Mouse (Mus musculus) R1 (cell line): ENCODE data around the gene Wscd1.

Source experiments
- DNase-seq: peaks from one replicate; pipeline ENCODE4 v3.0.0-alpha.2; 2018; ENCODE audit warnings: low read depth, low spot score

The Wscd1 gene

DNA sequence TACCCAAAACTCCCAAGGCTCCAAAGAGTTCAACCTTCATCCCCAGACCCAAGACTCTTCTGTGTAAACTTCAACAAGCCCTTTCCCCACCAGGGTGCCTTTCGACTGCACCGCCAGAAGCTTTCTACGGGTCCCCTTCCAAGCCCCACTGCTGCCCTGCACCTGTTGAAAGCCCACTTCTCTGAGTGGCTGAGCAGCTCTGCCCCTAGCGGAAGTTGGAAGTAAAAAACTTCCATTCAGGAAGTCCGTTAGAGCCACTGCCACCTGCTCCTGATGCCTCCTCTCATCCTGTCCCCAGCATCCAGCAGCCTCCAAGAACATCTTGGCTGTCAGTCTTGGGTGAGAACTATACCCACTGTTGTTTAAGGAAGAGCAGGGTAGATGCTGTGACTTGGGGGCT lies at the start of gene Wscd1:
Gene Wscd1, plus strand, starts transcription at position 250 of the 400 bp plus-strand sequence.
- DNase-seq: peak; percentile 68

DNA sequence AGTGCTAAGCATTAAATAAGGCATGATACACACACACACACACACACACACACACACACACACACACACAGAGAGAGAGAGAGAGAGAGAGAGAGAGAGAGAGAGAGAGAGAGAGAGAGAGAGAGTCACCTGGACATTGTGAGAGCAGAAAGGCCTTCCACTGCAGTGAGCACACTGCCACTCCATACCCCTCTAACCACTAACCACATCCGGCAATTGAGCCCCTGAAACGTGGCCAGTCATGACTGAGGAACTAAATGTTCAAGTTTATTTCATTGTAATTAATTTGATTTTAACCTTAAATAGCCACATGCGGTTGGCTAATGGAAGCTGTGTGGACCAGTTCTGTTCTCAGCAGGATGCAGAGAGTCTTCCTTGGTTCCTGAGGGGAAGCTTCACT lies 21.7 kb upstream of the Wscd1 start:
- no peak for DNase-seq

DNA sequence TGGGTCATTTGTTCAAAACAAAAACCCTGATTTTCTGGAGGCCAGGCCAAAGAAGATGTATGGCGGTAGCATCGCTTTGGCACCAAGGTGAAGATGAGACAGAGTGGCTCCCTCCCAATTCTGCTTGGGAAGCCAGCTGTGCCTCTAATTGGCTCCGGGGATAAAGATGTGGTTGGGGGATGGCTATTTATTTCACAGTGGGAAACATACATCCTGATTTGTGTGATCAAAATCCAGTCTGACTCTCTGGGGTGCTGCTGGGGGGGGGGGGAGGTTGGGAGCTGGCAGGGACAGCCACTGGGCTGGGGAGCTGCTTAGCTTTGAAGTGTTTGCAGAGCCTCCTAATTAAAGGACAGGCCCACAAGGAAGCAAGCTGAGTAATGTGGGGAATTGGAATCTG lies 20.4 kb upstream of the Wscd1 start:
- no peak for DNase-seq

DNA sequence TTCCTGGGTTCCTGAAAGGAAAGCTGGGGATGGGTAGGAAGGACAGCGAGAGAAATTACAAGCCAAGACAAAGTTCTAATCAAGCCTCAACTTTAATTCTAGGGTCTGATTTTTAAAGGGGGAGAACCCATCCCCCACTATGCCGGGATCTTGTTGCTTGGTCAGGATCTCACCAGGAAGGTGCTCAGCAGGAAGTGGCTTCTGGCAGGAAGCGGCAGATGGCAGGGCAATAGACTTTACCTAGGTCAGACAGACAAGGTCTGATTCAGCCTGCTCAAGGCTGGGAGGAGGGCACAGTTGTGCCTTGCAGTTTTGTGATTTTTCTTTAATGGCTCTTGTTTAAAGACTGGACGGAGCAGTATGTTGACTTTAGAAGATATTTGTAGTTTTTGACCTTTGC lies 15.9 kb upstream of the Wscd1 start:
- no peak for DNase-seq

DNA sequence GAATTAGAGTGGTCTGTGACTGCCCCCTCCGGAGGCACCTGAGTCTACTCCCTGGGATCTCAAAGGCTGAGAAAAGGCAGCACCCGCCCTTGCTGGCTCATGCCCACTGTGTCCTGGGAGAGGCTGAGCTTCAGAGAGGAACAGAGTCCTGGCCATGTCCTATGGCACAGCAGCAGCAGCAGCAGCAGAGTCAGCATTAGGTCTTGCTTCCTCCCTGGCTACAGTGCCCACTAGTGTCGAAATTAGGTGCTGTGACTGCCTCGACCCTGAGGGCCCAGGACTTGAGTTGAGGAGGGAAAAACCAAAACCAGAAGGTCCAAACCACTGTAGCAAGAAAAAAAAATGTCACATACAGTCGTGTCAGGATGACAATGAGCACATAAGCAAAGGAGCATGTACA lies 12.6 kb upstream of the Wscd1 start:
- peak; percentile 41 for DNase-seq

DNA sequence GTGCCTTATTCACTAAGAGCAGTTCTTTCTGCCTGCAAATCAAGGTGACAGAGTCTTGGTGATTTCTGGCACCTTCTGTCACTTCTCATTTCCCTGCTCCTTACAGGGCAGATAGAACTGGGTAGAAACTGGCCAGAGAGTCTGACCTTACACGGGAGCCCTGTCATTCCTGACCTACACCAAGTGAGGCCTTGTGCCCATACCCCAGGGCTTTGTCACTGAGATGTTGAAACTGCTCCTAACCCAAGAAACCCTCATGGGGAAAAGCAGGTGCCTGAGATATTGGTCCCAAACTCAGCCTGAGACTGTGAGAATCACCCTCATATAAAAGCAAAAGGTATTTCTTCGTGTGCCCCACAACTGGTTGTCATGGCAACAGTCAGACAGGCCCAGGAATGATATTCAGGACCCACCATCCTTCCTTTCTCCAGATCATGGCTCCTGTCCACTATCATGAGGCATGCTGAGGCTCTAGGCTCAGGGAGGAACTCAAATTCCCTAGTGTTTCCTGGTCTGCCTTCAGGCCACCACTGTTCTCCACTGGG lies 11.1 kb upstream of the Wscd1 start:
- DNase-seq: no peak

DNA sequence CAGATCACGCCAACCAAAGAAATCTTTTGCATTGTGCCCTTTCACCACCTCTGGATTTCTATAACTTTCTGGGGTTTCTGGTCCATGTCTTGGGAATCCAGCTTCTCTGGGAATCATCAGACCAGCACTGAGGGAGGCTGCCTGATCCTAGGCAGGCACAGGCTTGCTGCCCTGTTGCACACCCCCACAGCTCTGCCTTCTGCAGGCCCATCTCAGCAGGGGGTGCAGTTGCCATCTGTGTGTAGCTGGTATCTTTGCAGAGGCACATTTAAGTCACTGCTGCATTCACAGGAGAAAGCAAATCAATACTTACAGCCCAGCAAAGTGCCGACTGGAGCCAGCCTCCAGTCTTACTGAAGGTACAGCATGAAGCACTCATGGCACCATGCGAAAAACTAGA lies 3.8 kb upstream of the Wscd1 start:
- DNase-seq: no peak

DNA sequence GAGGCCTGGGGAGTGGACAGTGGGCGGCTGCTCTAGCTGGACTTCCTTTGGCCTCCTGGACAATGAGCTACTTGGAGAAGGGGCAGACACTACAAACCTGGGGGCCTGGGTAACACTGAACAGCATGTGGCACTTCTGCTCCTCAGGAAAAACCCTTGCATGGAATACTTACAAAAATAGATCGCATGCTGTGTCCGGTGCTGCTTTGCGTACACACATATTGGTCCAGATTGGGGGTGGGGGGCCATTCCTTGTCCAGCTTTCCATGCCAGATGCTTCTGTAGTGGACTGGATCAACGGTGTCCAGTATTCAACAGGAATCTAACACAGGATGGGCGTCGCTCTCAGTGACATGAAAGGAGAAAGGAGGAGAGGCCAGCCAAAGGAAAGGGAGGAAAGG lies 2.0 kb upstream of the Wscd1 start:
- DNase-seq: no peak

DNA sequence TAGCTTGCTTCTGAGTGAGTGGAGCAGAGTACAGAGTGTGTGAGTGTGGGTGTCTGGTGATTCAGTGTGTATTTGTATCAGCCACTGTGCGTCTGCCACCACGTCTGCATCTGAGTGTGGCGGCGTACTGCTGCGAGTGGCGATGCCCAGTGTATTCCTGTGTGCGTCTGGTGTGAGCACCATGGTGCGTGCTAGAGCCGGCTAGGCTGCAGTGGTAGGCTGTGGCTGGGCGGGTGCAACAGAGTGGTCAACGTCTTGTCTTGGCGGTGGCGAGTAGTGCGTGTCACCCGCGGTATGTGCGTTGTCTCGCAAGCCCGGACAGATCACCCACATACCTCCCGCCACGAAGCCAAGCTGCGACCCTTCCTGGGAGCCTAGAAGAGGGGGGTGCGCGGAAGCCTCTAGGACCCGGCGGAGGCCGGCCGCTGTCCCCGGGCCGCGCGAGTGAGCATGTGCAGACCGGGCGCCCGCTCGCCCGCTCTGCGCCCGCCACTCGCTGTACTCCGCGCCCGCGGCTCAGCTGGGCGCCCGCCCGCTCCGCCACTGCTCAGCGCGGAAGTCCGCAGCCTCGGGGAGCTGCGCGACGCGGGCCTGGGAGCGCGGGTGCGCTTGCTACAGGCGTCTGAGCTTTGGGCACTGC lies 934 bp downstream of the Wscd1 start:
- DNase-seq: peak; percentile 49

DNA sequence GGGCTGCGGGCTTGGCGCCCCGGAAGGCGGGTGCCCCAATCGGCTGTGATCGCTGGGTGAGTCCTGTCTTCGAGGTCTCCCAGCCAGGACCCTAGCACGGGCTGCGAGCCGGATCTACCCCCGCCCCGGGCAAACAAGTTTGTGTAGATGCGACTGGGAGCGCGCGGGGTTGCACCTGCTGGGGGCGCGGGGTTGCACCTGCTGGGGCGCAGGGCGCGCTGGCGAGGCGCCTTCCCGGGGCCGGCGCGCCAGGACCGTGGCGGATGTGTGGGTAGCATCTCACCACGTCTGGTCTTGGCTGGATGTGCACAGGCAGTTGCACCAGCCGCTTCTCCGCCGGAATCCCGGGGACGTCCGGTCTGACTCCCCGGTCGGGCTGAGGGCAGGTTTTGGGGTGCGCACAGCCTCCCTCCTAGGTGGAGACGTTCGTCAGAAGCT lies 1.5 kb downstream of the Wscd1 start:
- peak; percentile 46 for DNase-seq

DNA sequence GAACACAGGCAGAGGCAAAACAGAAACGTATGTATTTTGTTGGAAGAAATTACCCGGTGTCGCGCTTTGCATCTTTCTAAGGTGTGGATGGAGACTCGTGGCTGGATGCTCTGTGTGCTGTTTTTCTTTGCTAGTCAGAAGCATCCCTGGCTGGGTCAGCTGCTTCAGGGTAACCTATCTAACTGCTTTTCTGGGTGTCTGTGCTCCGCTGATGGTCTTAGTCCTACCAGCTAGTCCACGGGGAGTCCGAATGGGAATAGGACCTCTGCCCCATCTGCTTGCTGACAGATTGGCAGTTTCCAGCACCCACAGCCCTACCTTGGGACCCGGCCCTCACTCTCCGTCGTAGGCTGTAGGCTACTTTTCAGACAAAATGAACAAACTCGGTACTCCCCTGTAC lies 2.0 kb downstream of the Wscd1 start:
- DNase-seq: peak; percentile 25

DNA sequence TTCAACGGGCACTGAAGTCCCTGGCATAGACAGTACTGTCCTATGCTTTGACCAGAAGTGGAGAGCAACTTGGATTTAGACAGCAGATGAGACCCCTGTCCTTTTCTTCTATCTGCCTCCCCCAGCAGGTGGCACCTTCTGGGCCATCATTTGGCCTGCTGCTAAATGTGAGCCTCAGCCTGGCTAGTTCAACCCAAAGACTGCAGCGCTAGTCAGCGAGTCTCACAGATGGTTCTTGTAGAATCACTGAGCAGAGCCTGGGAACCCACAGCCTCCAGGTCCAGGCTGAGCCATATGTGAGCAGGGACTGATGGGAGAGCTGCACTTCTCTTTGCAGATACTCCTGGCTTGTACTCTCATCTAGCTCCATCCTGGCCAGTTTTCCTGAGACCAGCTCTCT lies 2.9 kb downstream of the Wscd1 start:
- no peak for DNase-seq

DNA sequence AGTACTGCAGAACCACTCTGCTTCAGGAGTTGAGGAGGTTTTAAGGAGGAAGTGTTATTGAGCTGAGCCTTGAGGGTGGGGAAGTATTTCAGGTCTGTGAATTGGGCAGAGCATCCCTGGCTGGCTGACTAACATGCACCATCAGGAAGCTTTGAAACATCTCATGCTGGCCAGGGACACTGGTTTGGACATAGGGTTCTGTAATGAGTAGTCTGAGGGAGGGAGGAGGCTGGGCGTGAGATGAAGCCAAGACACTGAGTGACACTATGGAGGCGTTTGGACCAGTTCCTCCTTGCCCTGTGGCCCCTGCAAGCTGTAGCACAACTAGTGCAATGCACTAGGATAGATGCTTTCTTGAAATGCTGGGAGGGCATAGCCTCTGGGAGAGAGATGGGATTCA lies 5.4 kb downstream of the Wscd1 start:
- DNase-seq: no peak

DNA sequence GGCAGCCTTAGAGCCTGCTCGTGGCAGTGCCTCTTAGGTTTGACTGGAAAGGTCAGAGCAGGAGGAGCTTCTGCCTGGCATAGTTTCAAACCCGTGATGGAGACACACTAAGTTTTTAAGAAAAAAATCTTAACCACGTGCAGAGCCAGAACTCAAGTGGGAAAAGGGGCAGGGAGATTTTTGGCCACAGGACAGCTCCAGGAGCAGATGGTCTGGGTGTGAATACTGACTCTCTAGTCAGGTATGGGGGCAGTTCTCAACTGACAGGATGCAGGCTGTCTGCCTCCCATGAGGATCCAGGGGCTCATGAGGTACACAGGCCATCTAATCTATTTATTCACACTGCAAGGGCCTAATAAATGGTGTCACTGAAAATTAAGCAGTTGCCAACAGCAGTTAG lies 6.6 kb downstream of the Wscd1 start:
- no peak for DNase-seq

DNA sequence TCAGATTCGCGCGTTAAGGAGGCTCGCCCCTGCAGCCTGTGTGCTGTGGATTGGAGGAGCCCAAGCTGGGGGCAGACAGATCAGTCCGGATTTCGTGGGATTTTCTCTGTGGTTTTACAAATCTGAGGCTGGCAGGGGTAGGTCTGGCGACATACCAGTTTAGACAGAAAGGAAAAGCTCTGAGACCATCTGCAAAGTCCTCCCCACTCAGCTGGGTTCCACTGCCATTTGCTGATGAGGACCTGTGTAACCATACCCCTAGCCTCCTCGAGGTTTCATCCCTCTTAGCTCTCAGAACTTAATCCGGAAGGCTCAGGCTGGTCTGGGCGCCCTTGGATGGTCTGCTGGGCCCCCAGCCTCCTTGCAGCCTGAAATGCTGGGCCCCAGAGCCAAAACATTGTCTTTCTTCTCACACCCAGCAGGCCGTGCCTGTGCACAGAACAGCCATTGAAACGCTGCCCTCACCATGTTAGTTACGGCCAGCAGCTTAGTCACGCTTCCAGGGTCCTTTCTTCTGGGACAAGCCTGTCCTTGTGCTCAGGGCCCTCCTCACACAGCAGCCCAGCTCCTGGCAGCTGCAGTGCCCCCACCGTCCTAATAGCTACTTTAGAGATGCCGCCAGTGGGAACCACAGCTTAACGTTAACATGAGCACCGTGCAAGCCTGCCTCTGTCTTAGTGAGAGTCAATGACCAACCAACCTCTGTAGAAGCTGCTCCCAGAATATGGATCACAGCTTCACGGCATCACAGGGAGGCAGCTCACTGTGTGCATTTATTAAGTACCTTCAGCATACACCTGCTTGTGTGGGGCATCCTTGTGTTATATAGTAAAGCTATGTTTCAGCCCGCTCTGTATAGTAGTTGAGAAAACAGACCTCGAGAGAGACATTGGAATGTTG lies 8.7 kb downstream of the Wscd1 start:
- DNase-seq: no peak

DNA sequence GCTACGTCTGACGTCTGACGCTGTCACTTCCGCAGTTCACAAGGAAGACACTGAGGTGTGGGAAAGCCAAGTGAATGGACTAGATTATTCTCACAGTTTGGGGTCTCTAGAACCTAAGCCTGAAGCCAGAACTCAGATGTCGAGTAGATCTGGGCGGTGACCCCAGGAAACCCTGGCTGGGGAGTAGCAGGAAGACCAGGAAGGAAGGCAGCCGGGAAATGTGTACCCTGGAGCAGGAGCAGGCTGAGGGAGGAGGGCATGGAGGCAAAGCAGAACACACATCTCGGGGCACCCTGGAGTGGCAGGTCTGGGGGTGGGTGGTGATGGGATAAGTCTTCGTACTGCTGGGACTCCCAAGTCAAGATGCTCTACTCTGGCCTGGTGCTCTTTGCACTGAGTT lies 11.3 kb downstream of the Wscd1 start:
- no peak for DNase-seq

DNA sequence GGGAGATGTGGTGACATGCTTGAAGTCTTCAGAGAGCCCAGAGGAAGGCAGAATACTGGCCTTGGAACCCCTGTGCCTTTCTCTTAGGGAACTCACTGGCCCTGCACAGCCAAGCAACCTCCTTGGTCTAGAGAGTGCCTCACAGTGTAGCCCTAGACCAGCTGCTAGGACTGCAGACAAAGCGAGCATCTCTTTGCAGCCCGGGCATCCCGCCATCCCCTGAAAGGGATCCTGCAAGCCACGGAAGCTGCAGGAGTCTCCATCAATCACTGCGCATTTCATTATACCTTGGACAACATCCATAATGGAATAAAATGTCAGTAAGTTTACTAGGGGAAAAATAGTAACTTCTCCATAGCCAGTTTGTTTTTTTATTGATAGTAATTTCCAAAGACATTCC lies 13.4 kb downstream of the Wscd1 start:
- no peak for DNase-seq

DNA sequence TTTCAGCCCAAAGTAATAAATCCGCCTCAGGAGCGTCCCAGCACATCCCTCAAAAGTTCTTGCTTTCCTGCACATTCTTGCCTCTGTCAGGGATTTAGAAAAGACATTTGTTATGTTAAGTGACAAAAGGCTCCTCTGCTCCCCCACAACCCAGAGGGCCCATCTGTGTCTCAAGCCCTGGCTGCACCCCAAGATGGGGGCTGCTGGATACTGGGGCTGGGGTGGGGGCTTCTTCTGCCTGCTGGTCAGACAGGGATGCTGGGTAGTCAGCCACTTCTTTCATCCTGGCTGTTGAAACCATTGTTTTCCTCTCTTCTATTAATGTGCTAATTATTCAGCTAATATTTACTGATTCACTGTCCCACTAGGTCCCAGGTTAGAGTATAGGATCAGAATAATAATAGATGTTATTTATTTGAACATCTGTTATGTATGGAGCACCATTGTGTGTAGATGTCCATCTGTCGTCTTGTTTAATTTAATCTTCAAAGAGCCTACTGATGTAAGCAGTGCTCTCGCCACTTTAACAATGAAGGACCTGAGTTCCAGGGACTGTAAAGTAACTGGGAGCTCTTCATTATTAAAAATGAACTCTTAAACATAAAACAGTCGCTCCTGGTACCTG lies 14.0 kb downstream of the Wscd1 start:
- peak; percentile 31 for DNase-seq

DNA sequence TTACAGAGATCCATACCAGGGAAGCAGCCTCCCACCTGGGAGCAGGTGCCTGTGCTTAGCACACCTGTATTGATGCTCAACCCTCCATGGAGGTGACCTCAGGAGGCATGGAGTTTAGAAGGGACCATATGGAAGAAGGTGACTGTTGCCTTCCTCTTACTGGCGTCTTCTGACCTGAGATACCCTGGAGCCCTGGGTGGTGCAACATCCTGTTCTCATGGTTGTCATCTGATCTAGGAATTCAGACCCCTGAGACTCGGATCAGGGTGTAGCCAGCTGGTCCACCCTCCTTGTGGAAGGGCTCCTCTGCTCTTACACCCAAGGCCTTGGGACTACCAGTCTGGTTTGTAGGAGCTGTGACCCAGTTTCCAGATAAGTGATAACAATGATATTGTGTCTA lies 15.0 kb downstream of the Wscd1 start:
- DNase-seq: peak; percentile 17

DNA sequence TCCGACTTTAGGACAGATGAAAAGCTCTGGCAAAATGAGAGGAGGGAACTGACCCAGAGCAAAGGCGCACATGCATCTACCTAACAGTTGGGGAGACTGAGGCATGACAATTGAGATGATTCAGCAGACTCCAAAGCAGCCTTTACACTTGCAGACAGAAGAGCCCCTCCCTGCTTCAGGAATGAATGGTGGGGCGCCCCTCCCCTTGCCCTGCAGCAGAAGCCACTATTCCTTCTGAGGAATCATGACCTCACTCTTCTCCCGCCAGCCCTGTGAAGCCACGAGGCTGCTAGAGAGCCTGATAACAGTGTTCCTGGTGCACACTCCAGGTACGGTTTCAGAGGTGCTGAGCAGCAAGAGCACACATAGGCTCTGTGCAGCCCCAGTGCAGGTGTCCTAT lies 15.6 kb downstream of the Wscd1 start:
- DNase-seq: peak; percentile 76

DNA sequence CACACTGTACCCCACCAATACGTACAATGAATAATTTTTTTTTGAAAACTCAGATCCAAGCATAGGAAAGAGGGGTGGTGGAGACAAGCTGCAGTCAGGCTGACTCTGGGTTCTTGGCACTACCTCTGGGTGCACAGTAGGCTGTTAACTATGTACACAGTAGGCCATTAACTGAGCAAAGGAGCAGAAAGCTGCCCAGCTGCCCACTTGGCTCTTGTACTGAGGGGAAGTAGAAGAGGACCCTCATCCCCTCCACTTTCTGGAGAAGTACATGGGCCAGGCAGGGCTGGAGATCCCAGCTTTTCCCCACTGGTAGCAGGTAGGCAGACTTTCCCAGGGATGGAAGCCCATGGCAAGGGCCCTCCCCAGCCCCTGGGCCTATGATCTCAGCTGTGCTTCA lies 16.7 kb downstream of the Wscd1 start:
- DNase-seq: no peak

DNA sequence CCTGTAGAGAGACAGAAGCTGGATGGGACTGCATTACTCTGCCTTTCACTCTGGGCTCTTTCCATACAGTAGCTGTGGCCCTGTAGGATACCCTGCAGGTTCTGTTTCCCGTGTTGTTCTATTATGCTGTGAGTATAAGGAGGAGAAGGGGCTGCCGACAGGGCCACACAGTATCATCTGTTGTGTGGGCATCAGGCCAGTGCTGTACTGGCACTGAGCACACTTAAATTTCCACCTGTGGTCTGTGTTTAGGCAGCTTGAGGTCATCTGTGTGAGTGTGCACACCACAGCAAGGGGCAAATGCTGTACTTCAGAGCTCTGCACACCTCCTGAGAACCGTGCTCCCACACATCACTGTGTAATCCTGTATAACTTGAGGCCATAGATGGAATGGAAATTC lies 18.0 kb downstream of the Wscd1 start:
- DNase-seq: no peak
